Mouse (Mus musculus) left cerebral cortex, postnatal 4 days (tissue): ENCODE results near the gene Sgcd. TPM values are rescaled to one million over a fixed set of nuclear protein-coding genes. Genes with fewer than 3 reads are reported as not detected.

Experiments
- DNase-seq: peaks from one replicate; pipeline ENCODE4 v3.0.0-alpha.2; 2022
- intact Hi-C: fragments of 180-260 bp; cut with DNase I; formaldehyde crosslinking; loops from one replicate; pipeline ENCODE4 v1.15.1; 2025
- total RNA-seq, 2 experiments: library from RNA; stranded (reverse); gene quantifications; 2 replicates each; pipeline ENCODE4 v1.2.3; 2021

The Sgcd gene
- total RNA-seq: 10 to 100 TPM; 17.7 to 20.8 TPM

GRCm38 (mm10) chr11:47988697-47989533, at the start of gene Sgcd:
TSS of gene Sgcd (minus strand) at chr11:47988969.
- intact Hi-C loops: loop anchor here (5.0 kb wide), 1 partner anchor 593 kb away; no protein-coding TSS in a partner anchor

GRCm38 (mm10) chr11:48038051-48038450, 49.3 kb upstream of the Sgcd start:
- intact Hi-C loops: no loop called here
- DNase-seq: no peak

More at GRCm38 (mm10) chr11:47988697-47989533, at the start of gene Sgcd:
- DNase-seq: peak; percentile 56

GRCm38 (mm10) chr11:48012836-48013235, 24.1 kb upstream of the Sgcd start:
- DNase-seq: no peak
- intact Hi-C loops: no loop called here

GRCm38 (mm10) chr11:47988333-47988696, 454 bp downstream of the Sgcd start:
- intact Hi-C loops: loop anchor here (5.0 kb wide), 1 partner anchor 594 kb away; no protein-coding TSS in a partner anchor
- no peak for DNase-seq

- intact Hi-C loops: loop anchor here (5.0 kb wide), 1 partner anchor 594 kb away; no protein-coding TSS in a partner anchor
- peak; percentile 8 for DNase-seq
These were observed 889 bp downstream of the Sgcd start for GRCm38 (mm10) chr11:47987893-47988267.

GRCm38 (mm10) chr11:47987251-47987892, 1.4 kb downstream of the Sgcd start:
- DNase-seq: peak; percentile 59
- intact Hi-C loops: loop anchor here (5.0 kb wide), 1 partner anchor 595 kb away; no protein-coding TSS in a partner anchor

GRCm38 (mm10) chr11:47982152-47982551, 6.6 kb downstream of the Sgcd start:
- no peak for DNase-seq
- intact Hi-C loops: no loop called here

GRCm38 (mm10) chr11:47981108-47981507, 7.7 kb downstream of the Sgcd start:
- intact Hi-C loops: no loop called here
- DNase-seq: no peak

GRCm38 (mm10) chr11:47953291-47953690, 35.5 kb downstream of the Sgcd start:
- peak; percentile 44 for DNase-seq
- intact Hi-C loops: no loop called here

GRCm38 (mm10) chr11:47952366-47952765, 36.4 kb downstream of the Sgcd start:
- intact Hi-C loops: no loop called here
- peak; percentile 21 for DNase-seq

GRCm38 (mm10) chr11:47939795-47940194, 49.0 kb downstream of the Sgcd start:
- DNase-seq: no peak
- intact Hi-C loops: no loop called here

- DNase-seq: no peak
- intact Hi-C loops: no loop called here
These were observed 71.2 kb downstream of the Sgcd start for GRCm38 (mm10) chr11:47917616-47918015.

GRCm38 (mm10) chr11:47891617-47892172, 97.1 kb downstream of the Sgcd start:
- DNase-seq: no peak
- intact Hi-C loops: no loop called here

- intact Hi-C loops: no loop called here
- peak; percentile 57 for DNase-seq
These were observed 98.5 kb downstream of the Sgcd start for GRCm38 (mm10) chr11:47890315-47890714.

- peak; percentile 79 for DNase-seq
- intact Hi-C loops: no loop called here
These were observed 103.5 kb downstream of the Sgcd start for GRCm38 (mm10) chr11:47885310-47885709.

GRCm38 (mm10) chr11:47883545-47883944, 105.2 kb downstream of the Sgcd start:
- no peak for DNase-seq
- intact Hi-C loops: no loop called here

- intact Hi-C loops: no loop called here
- no peak for DNase-seq
These were observed 112.1 kb downstream of the Sgcd start for GRCm38 (mm10) chr11:47876633-47877170.

- no peak for DNase-seq
- intact Hi-C loops: no loop called here
These were observed 142.9 kb downstream of the Sgcd start for GRCm38 (mm10) chr11:47845894-47846293.

- no peak for DNase-seq
- intact Hi-C loops: no loop called here
These were observed 155.5 kb downstream of the Sgcd start for GRCm38 (mm10) chr11:47833283-47833682.

- intact Hi-C loops: no loop called here
- no peak for DNase-seq
These were observed 178.5 kb downstream of the Sgcd start for GRCm38 (mm10) chr11:47810307-47810706.

GRCm38 (mm10) chr11:47804101-47804715, 184.6 kb downstream of the Sgcd start:
- DNase-seq: no peak
- intact Hi-C loops: no loop called here
